8 mouse cellular contexts compared by ENCODE assay signal in genomic region chrX:134019005-134019404, GRCm38 (mm10). TPM values are rescaled to one million over a fixed set of nuclear protein-coding genes. Genes with fewer than 3 reads are reported as not detected.
DNase-seq lines count a peak whose midpoint lies in the region; ATAC-seq lines count a peak whose summit lies in the region.

No protein-coding gene starts in this region.

- H3K9ac ChIP-seq in forebrain, embryonic 16.5 days (replicated peaks; ENCODE audit: low read depth, low read length), result no peak overlapping the region
- H3K9ac ChIP-seq in hindbrain, embryonic 12.5 days, result no peak overlapping the region

- H3K27me3 ChIP-seq in forebrain, embryonic 16.5 days (replicated peaks; ENCODE audit: control insufficient read depth, insufficient read depth, low read length), result no peaks in the 10 kb centered on the region
- no peaks in the 10 kb centered on the region; the same call in 1 of the 2 replicates for H3K27me3 ChIP-seq in hindbrain, embryonic 12.5 days

- H3K4me3 ChIP-seq in forebrain, embryonic 16.5 days (replicated peaks; ENCODE audit: low read length), result no peak overlapping the region
- no peak overlapping the region for H3K4me3 ChIP-seq in hindbrain, embryonic 12.5 days

- peak; percentile 75; the same call in 1 of the 2 replicates for ATAC-seq in cerebellum, adult (ENCODE audit: insufficient number of reproducible peaks, low FRiP score, low TSS enrichment)
- peak; percentile 92 for ATAC-seq in forebrain, embryonic 16.5 days
- peak; percentile 69; the same call in 1 of the 2 replicates for ATAC-seq in hindbrain, embryonic 12.5 days (ENCODE audit: low FRiP score)

- H3K4me2 ChIP-seq in forebrain, embryonic 16.5 days (ENCODE audit: low read length), result no peak overlapping the region
- no peak overlapping the region for H3K4me2 ChIP-seq in hindbrain, embryonic 12.5 days (replicated peaks)

- H3K36me3 ChIP-seq in forebrain, embryonic 16.5 days (ENCODE audit: control insufficient read depth, insufficient read depth), result no peaks in the 10 kb centered on the region
- no peaks in the 10 kb centered on the region for H3K36me3 ChIP-seq in hindbrain, embryonic 12.5 days

- peak; percentile 30 for DNase-seq in MN1 (ENCODE audit: low spot score)
- peak; percentile 60 to 76 for DNase-seq in layer of hippocampus, postnatal 10 days (ENCODE audit: low spot score in 2 of 2)
- DNase-seq in lung, postnatal 25 days (ENCODE audit: low spot score), result peak; percentile 61
- DNase-seq in retina, postnatal 1 day, result peak; percentile 76
- peak; percentile 23 to 67 for DNase-seq in urinary bladder, postnatal 4 days (ENCODE audit: low spot score in 2 of 2)

- no peaks in the 10 kb centered on the region for H3K4me1 ChIP-seq in forebrain, embryonic 16.5 days (replicated peaks; ENCODE audit: control insufficient read depth, insufficient read depth, low read length)
- H3K4me1 ChIP-seq in hindbrain, embryonic 12.5 days, result no peaks in the 10 kb centered on the region

- H3K27ac ChIP-seq in forebrain, embryonic 16.5 days (ENCODE audit: low read length), result no peak overlapping the region
- H3K27ac ChIP-seq in hindbrain, embryonic 12.5 days, result no peak overlapping the region

- H3K9me3 ChIP-seq in forebrain, embryonic 16.5 days (ENCODE audit: control insufficient read depth, low read length), result no peaks in the 10 kb centered on the region
- no peaks in the 10 kb centered on the region for H3K9me3 ChIP-seq in hindbrain, embryonic 12.5 days (replicated peaks)

- 14% methylated on average over 9 of the region's 9 CpGs for WGBS in forebrain, embryonic 16.5 days
- WGBS in hindbrain, embryonic 12.5 days, result 19% methylated on average over 9 of the region's 9 CpGs

RNA-seq across cellular contexts. Expression of gene Sytl4, which starts 37.4 kb away (rescaled TPM):
- polyA plus RNA-seq in forebrain, embryonic 16.5 days (2015; fragmentation: Nextera tagmentation; extraction: Ambion mirVana), result 0.46 and 0.47 TPM in 2 replicates
- 1.6 and 2.2 TPM in 2 replicates for polyA plus RNA-seq in hindbrain, embryonic 12.5 days (2016; fragmentation: Nextera tagmentation; extraction: Ambion mirVana)
- 1 to 10 TPM in 1 of 2 experiments, under 1 TPM in 1; 0.32 to 1.0 TPM for total RNA-seq in layer of hippocampus, postnatal 10 days (2021)

RNA-seq across cellular contexts. Expression of gene Cstf2, which starts 40.0 kb away (rescaled TPM):
- polyA plus RNA-seq in forebrain, embryonic 16.5 days (2015; fragmentation: Nextera tagmentation; extraction: Ambion mirVana), result 61.0 and 66.0 TPM in 2 replicates
- polyA plus RNA-seq in hindbrain, embryonic 12.5 days (2016; fragmentation: Nextera tagmentation; extraction: Ambion mirVana), result 70.2 and 70.5 TPM in 2 replicates
- 100 to 1,000 TPM; 110 to 144 TPM for total RNA-seq in layer of hippocampus, postnatal 10 days (2021)
